Mouse (Mus musculus) kidney, adult 2 months (tissue): ENCODE data around the gene Tmem240.

Source experiments
- CTCF ChIP-seq: fragments of 200-500 bp; conservative IDR thresholded peaks from 2 replicates; pipeline ENCODE4 v1.5.1; 2011; ENCODE audit warnings: low read depth, mild to moderate bottlenecking, control low read depth, low read length, moderate library complexity, mixed read lengths; ENCODE audit not compliant: insufficient read depth, insufficient read length
- POLR2A ChIP-seq: fragments of 200-500 bp; IDR thresholded peaks from one replicate; pipeline ENCODE4 v1.6.1; 2011; ENCODE audit warnings: low read depth, low read length, control low read depth

DNA sequence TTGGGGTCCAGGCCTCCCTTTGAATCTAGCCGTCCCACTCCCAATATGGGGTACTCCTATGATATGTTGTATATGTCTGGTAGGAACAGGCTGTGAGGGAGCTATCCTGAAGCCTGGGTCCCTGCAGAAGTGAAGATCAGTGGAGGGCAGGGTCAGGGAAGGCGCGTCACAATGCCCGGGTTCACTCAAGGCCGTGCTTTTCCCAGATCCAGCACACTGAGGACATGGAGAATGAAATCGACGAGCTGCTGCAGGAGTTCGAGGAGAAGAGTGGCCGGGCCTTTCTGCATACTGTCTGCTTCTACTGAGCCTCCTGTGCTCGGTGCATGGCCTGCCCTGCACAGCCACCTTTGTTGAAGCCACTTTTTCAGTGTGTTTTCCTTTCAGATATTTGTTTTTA lies 1.3 kb upstream of the Tmem240 start:
- TF ChIP-seq CTCF (no peak), POLR2A (no peak)
